Mouse (Mus musculus): ENCODE measurements around the gene Olfr1404. TPM values are rescaled to one million over a fixed set of nuclear protein-coding genes. Genes with fewer than 3 reads are reported as not detected.

The Olfr1404 gene
- total and polyA plus RNA-seq, 3 experiments, result not detected

DNA sequence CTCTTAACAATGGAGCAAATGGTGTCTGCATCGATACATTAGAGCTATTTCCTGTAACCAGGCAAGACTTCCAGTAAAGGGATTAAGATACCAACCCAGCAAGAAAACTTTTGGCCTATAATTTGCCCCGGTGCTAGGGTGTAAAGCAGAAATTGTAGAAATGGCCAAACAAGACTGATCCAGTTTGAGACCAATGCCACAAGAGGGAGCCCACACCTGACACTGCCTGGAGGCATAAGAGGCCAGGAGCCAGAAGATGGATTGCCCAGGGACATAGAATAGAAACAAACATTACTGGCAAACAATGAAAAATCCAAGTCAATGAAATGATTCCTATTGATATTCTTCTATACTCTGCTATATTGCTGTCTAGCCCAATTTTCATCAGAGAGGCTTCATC is 15.8 kb upstream of the Olfr1404 start:
- TF ChIP-seq SMC3 (IDR thresholded peaks at IDR 0.05; ENCODE audit: low read depth, low read length) (peak; percentile 56), TCF12 (IDR thresholded peaks at IDR 0.05; ENCODE audit: low read depth, low read length) (no peak), CHD1 (IDR thresholded peaks at IDR 0.05; ENCODE audit: low read depth, low read length) (no peak), USF2 (conservative IDR thresholded peaks at IDR 0.05; ENCODE audit: low read depth, low read length) (no peak), EP300 (IDR thresholded peaks at IDR 0.05; ENCODE audit: low read length) (no peak), MXI1 (IDR thresholded peaks at IDR 0.05; ENCODE audit: low read depth, low read length) (no peak), GABPA (IDR thresholded peaks at IDR 0.05; ENCODE audit: insufficient replicate concordance, low read depth, low read length) (no peak), CTCF (conservative IDR thresholded peaks at IDR 0.05 in 1 of 2, IDR thresholded peaks at IDR 0.05 in 1 of 2; ENCODE audit: low read depth in 2 of 2, low read length in 2 of 2) (peak in 1 of 2 experiments; percentile 60; a peak in 2 of 4 replicates), MEF2A (IDR thresholded peaks at IDR 0.05; ENCODE audit: borderline replicate concordance, low read depth, low read length) (no peak), MAX (IDR thresholded peaks at IDR 0.05; ENCODE audit: low read length) (no peak), RAD21 (IDR thresholded peaks at IDR 0.05; ENCODE audit: low read depth, low read length) (peak; percentile 44), HCFC1 (IDR thresholded peaks at IDR 0.05; ENCODE audit: low read depth, low read length) (no peak), TBP (conservative IDR thresholded peaks at IDR 0.05; ENCODE audit: low read depth, low read length) (no peak), JUN (IDR thresholded peaks at IDR 0.05; ENCODE audit: insufficient read depth, low read depth, low read length) (no peak), POLR2A (IDR thresholded peaks at IDR 0.05; ENCODE audit: low read depth, low read length) (no peak), ELF1 (IDR thresholded peaks at IDR 0.05; ENCODE audit: low read depth, low read length) (no peak)
- Histone ChIP-seq H3K79me2 (replicated peaks; ENCODE audit: control insufficient read depth, extremely low read depth, insufficient read depth, poor library complexity, severe bottlenecking) (no peaks in the 10 kb centered on the region), H3K4me2 (ENCODE audit: insufficient read depth, low read depth, poor library complexity, severe bottlenecking) (no peak overlapping the region), H3K27ac (ENCODE audit: insufficient read depth, low read depth) (no peak overlapping the region), H3K4me1 (ENCODE audit: control insufficient read depth in 1 of 2, insufficient read depth in 2 of 2) (no peaks in the 10 kb centered on the region), H3K27me3 (replicated peaks) (no peaks in the 10 kb centered on the region), H3K9ac (ENCODE audit: insufficient read depth, low read depth) (no peak overlapping the region), H3K36me3 (replicated peaks in 1 of 2; ENCODE audit: control insufficient read depth in 1 of 2, insufficient read depth in 1 of 2, low read length in 1 of 2) (no peaks in the 10 kb centered on the region), H3K9me3 (replicated peaks; ENCODE audit: low read length) (no peaks in the 10 kb centered on the region), H3K4me3 (replicated peaks in 1 of 3; ENCODE audit: low read depth in 2 of 3, low read length in 2 of 3, poor library complexity in 1 of 3) (no peak overlapping the region)
- DNase-seq (ENCODE audit: extremely low read depth), result peak; percentile 24
- in situ Hi-C loops (cut with MboI; ENCODE audit: low pct_ligation_motif_present, low pct_unique_long_range_greater_than_20kb, low sequenced_read_pairs), result no loop called here
- dilution Hi-C loops (cut with MboI; ENCODE audit: extremely low pct_ligation_motif_present, extremely low pct_unique_long_range_greater_than_20kb, low sequenced_read_pairs), result no loop called here

DNA sequence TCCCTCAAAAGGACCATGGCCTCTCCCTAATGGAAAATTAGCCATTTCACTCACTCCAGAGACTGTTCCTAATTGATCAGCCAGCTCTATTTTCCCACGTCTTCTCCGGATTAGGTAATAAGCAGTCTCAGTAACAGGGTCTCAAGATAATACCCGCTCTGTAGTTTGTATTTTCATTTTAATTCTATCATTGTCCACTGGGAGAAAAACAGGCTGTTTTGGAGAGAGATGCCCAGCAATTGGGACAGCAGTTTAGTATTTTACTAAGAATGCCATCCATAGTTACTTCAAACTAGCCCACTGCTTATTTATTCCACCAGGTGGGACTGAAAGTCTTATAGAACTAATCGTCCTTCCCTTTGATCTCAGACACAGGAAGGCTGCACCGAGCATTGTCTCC is 14.7 kb upstream of the Olfr1404 start, which contains the start of gene Olfr218:
TSS of gene Olfr218 (plus strand) at position 301 of the 400 bp plus-strand sequence.
- Histone ChIP-seq H3K4me3 (replicated peaks in 1 of 3; ENCODE audit: low read depth in 2 of 3, low read length in 2 of 3, poor library complexity in 1 of 3) (no peak within 1 kb of the TSS), H3K4me1 (ENCODE audit: control insufficient read depth in 1 of 2, insufficient read depth in 2 of 2) (no peaks in the 10 kb centered on the region), H3K36me3 (replicated peaks in 1 of 2; ENCODE audit: control insufficient read depth in 1 of 2, insufficient read depth in 1 of 2, low read length in 1 of 2) (no peaks in the 10 kb centered on the region), H3K79me2 (replicated peaks; ENCODE audit: control insufficient read depth, extremely low read depth, insufficient read depth, poor library complexity, severe bottlenecking) (no peaks in the 10 kb centered on the region), H3K9ac (ENCODE audit: insufficient read depth, low read depth) (no peak within 1 kb of the TSS), H3K27me3 (replicated peaks) (no peaks in the 10 kb centered on the region), H3K9me3 (replicated peaks; ENCODE audit: low read length) (no peaks in the 10 kb centered on the region), H3K4me2 (ENCODE audit: insufficient read depth, low read depth, poor library complexity, severe bottlenecking) (no peak within 1 kb of the TSS), H3K27ac (ENCODE audit: insufficient read depth, low read depth) (no peak within 1 kb of the TSS)
- DNase-seq (ENCODE audit: extremely low read depth), result no peak
- TF ChIP-seq MAX (IDR thresholded peaks at IDR 0.05; ENCODE audit: low read length) (no peak), ELF1 (IDR thresholded peaks at IDR 0.05; ENCODE audit: low read depth, low read length) (no peak), BHLHE40 (IDR thresholded peaks at IDR 0.05; ENCODE audit: low read depth, low read length) (no peak), MYC (IDR thresholded peaks at IDR 0.05; ENCODE audit: low read depth, low read length) (no peak), ZMIZ1 (IDR thresholded peaks at IDR 0.05; ENCODE audit: low read depth, low read length) (no peak), POLR2A (IDR thresholded peaks at IDR 0.05; ENCODE audit: low read depth, low read length) (no peak), USF2 (conservative IDR thresholded peaks at IDR 0.05; ENCODE audit: low read depth, low read length) (no peak), CTCF (conservative IDR thresholded peaks at IDR 0.05 in 1 of 2, IDR thresholded peaks at IDR 0.05 in 1 of 2; ENCODE audit: low read depth in 2 of 2, low read length in 2 of 2) (no peak), ZKSCAN1 (IDR thresholded peaks at IDR 0.05; ENCODE audit: borderline replicate concordance, low read depth, low read length) (no peak), ETS1 (conservative IDR thresholded peaks at IDR 0.05; ENCODE audit: low read depth, low read length) (no peak), TBP (conservative IDR thresholded peaks at IDR 0.05; ENCODE audit: low read depth, low read length) (no peak), RAD21 (IDR thresholded peaks at IDR 0.05; ENCODE audit: low read depth, low read length) (no peak)
- in situ Hi-C loops (cut with MboI; ENCODE audit: low pct_ligation_motif_present, low pct_unique_long_range_greater_than_20kb, low sequenced_read_pairs) (no loop called here), dilution Hi-C loops (cut with MboI; ENCODE audit: extremely low pct_ligation_motif_present, extremely low pct_unique_long_range_greater_than_20kb, low sequenced_read_pairs) (no loop called here)
